Mouse (Mus musculus): ENCODE measurements around the gene Scnn1a. TPM values are rescaled to one million over a fixed set of nuclear protein-coding genes. Genes with fewer than 3 reads are reported as not detected.

Gene Scnn1a
- polyA plus RNA-seq, 1 experiment: 0.74 TPM

DNA sequence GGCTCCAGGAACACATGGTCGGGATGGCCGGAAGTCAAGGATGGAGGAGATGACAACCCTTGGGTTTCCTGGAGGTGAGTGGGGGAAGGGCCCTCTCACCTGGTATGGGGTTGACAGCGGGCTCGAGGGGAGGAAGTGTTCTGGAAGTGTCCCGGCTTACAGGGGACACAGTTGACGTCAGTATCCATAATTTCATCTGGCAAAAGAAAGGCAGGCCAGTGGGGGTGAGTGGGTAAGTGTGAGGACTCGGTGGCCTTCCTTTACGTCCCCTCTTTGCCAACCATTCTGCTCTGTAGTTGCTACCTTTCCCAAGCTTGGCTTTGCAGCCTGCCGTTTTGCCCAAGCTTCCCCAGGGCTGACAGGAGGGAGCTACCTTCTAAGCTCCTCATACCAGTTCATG, 8.3 kb upstream of the Scnn1a start:
- DNase-seq: no peak
- H3K27ac ChIP-seq (ENCODE audit: insufficient read depth, low read length): no peak overlapping the region
- 90% methylated on average over 9 of the region's 9 CpGs for WGBS

DNA sequence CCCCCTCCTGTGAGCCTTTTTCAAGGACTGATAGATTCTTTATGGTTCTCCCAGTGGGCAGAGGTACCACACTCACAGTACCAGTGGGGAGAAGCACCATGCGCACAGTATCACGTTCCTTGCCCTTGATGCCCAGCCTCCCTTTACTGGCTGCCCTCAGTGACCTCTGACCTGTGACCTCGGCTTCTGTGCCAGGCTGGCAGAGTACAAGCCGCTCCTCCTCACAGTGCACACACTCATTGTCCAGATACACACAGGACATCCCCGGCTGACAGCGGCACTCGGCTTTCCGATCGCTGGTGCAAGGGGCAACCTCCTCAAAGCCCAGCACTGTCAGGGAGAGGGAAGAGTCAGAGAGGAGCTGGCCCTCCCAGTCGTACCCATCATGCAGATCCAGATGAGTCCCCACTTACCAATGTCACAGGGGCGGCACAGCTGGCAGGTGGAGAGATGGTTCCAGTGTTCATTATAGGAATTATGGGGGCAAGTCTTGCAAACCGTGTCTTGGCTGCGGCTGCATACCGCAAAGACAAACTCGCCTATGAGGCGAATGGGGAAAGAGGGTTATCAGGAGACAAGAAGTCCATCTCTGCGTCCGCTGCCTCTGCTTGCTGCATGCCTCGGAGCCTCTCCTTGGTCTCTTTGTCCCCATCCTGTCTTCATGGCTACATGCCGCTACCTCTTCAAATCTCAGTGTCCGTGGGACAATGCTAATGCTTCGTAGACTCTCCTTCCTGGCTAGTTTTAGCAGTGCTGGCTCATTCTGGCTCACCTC, 7.7 kb upstream of the Scnn1a start:
- Histone ChIP-seq H3K4me3 (replicated peaks; ENCODE audit: insufficient read depth, low read depth, low read length) (no peak overlapping the region), H3K27ac (ENCODE audit: insufficient read depth, low read length) (no peak overlapping the region), H3K4me1 (ENCODE audit: control insufficient read depth, insufficient read depth, low read length) (peaks cover 8% of the 10 kb centered on the region; the same call in 1 of the 2 replicates), H3K27me3 (ENCODE audit: control insufficient read depth, insufficient read depth, low read length) (no peaks in the 10 kb centered on the region)
- WGBS: 86% methylated on average over 22 of the region's 22 CpGs
- no peak for TF ChIP-seq CTCF (IDR thresholded peaks at IDR 0.05; ENCODE audit: borderline replicate concordance, insufficient read depth, low read depth, low read length)
- TF ChIP-seq POLR2A (IDR thresholded peaks at IDR 0.05; ENCODE audit: borderline replicate concordance, insufficient read depth, low read length): no peak
- DNase-seq: no peak

More for the DNA sequence above, 8.3 kb upstream of the Scnn1a start:
- Histone ChIP-seq H3K4me3 (replicated peaks; ENCODE audit: insufficient read depth, low read depth, low read length) (no peak overlapping the region), H3K4me1 (ENCODE audit: control insufficient read depth, insufficient read depth, low read length) (peaks cover 8% of the 10 kb centered on the region; the same call in 1 of the 2 replicates), H3K27me3 (ENCODE audit: control insufficient read depth, insufficient read depth, low read length) (no peaks in the 10 kb centered on the region)
- TF ChIP-seq CTCF (IDR thresholded peaks at IDR 0.05; ENCODE audit: borderline replicate concordance, insufficient read depth, low read depth, low read length) (no peak), POLR2A (IDR thresholded peaks at IDR 0.05; ENCODE audit: borderline replicate concordance, insufficient read depth, low read length) (no peak)

DNA sequence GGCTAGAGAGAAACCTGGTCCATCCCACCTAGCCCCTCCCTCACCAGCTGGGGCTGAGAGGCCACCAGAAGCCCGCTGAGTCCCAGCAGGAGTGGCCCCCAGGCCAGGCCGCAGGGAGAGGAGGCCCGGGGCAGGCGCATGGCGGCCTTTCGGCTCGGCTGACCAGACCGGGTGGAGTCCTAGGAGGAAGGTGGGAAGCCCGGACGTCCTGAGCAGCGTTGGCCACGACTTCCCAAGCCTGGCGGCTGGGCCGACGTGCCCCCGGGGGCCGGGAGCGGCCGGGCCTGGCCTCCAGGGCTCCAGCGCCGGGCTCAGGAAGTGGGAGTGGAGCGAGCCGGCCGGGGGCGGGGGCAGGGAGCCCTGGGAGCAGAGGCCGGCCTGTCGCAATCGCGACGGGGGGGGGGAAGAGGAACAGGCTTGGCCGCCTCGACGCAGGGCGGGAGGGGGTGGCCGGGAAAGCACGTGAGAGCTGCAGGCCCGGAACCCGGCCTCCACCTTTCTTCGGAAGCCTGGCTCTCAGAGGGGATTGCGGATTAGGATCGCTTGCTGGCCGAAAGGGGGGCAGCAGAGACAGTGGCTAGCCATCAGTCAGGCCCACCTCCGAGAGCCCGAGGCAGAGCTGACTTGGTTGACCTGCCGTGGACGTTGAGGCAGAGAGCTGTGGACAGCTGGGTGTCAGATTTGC, 6.8 kb upstream of the Scnn1a start, which contains the start of gene Ltbr:
Ltbr (minus strand) TSS at position 340 of the 685 bp plus-strand sequence.
- H3K4me1 ChIP-seq (ENCODE audit: control insufficient read depth, insufficient read depth, low read length): peaks cover 8% of the 10 kb centered on the region; the same call in 1 of the 2 replicates
- 5% methylated on average over 44 of the region's 46 CpGs for WGBS
- peak within 1 kb of the TSS; percentile 39 for H3K4me3 ChIP-seq (replicated peaks; ENCODE audit: insufficient read depth, low read depth, low read length)
- peak; percentile 45 to 46 for DNase-seq
- no peak for TF ChIP-seq POLR2A (IDR thresholded peaks at IDR 0.05; ENCODE audit: borderline replicate concordance, insufficient read depth, low read length)
- no peak for TF ChIP-seq CTCF (IDR thresholded peaks at IDR 0.05; ENCODE audit: borderline replicate concordance, insufficient read depth, low read depth, low read length)
- H3K27ac ChIP-seq (ENCODE audit: insufficient read depth, low read length): no peak within 1 kb of the TSS
- H3K27me3 ChIP-seq (ENCODE audit: control insufficient read depth, insufficient read depth, low read length): no peaks in the 10 kb centered on the region

DNA sequence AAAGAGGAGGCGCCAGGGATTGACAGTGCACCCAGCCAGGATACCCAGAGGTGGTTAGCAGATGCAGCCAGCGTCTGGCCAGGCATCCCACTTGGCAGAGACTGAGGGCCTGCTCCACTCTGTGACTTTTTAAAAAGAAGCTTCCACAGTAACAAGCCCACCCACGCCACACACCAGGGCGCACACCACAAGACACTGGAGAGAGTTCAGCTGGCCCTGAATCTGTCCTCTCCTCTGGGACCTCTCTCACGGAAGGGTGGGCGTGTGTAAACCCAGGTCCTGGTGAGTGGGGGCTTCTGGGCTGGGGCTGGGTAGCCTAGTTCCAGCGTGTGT, 6.3 kb upstream of the Scnn1a start:
- Histone ChIP-seq H3K4me1 (ENCODE audit: control insufficient read depth, insufficient read depth, low read length) (peaks cover 6% of the 10 kb centered on the region; the same call in 1 of the 2 replicates), H3K27me3 (ENCODE audit: control insufficient read depth, insufficient read depth, low read length) (no peaks in the 10 kb centered on the region), H3K4me3 (replicated peaks; ENCODE audit: insufficient read depth, low read depth, low read length) (peak overlapping the region; percentile 39), H3K27ac (ENCODE audit: insufficient read depth, low read length) (no peak overlapping the region)
- WGBS: 51% methylated on average over 7 of the region's 7 CpGs
- TF ChIP-seq CTCF (IDR thresholded peaks at IDR 0.05; ENCODE audit: borderline replicate concordance, insufficient read depth, low read depth, low read length): no peak
- TF ChIP-seq POLR2A (IDR thresholded peaks at IDR 0.05; ENCODE audit: borderline replicate concordance, insufficient read depth, low read length): no peak
- DNase-seq: no peak

DNA sequence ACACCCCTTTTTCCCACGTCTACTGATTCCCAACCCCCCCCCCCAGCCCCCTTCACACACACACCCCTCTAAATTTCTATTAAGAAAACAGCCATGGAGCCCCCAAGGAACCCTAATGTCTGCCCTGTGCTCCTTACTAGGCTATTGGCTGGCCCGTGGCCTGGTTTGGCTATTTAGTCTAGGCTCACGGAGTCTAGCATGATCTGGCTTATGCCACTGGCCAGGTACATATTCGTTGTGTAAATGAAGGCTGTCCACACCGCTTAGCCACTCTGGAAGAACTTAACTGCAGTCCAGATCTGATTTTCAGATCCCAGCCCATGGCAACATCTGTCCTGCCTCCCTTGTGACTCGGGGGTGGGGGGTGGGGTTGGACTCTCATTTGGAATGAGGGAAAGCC, 5.7 kb upstream of the Scnn1a start:
- WGBS: 74% methylated on average over 6 of the region's 6 CpGs
- Histone ChIP-seq H3K4me1 (ENCODE audit: control insufficient read depth, insufficient read depth, low read length) (peaks cover 4% of the 10 kb centered on the region; the same call in 1 of the 2 replicates), H3K27ac (ENCODE audit: insufficient read depth, low read length) (no peak overlapping the region), H3K4me3 (replicated peaks; ENCODE audit: insufficient read depth, low read depth, low read length) (no peak overlapping the region), H3K27me3 (ENCODE audit: control insufficient read depth, insufficient read depth, low read length) (no peaks in the 10 kb centered on the region)
- no peak for DNase-seq
- TF ChIP-seq POLR2A (IDR thresholded peaks at IDR 0.05; ENCODE audit: borderline replicate concordance, insufficient read depth, low read length): no peak
- no peak for TF ChIP-seq CTCF (IDR thresholded peaks at IDR 0.05; ENCODE audit: borderline replicate concordance, insufficient read depth, low read depth, low read length)

DNA sequence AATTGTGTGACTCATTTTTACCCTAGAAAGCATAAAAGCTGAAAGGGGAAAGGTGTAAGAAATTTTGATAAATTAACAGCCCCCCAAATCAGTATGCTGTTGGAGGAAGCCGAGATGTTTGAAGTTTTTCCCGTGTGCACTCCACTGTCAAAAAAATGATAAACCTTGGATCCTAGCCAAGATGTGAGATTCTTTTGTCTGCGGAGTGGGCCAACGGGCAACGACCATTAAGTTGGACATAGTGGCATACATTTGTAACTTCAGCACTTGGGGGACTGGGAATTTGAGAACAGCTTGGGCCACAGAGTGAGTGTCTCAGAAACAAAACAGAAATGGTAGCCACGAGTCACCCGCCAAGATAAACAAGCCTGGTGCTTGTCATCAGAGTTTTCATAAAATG, 3.4 kb upstream of the Scnn1a start:
- DNase-seq: no peak
- Histone ChIP-seq H3K27ac (ENCODE audit: insufficient read depth, low read length) (no peak overlapping the region), H3K4me3 (replicated peaks; ENCODE audit: insufficient read depth, low read depth, low read length) (no peak overlapping the region), H3K27me3 (ENCODE audit: control insufficient read depth, insufficient read depth, low read length) (no peaks in the 10 kb centered on the region; the same call in 1 of the 2 replicates), H3K4me1 (ENCODE audit: control insufficient read depth, insufficient read depth, low read length) (peaks cover 10% of the 10 kb centered on the region; the same call in 1 of the 2 replicates)
- TF ChIP-seq CTCF (IDR thresholded peaks at IDR 0.05; ENCODE audit: borderline replicate concordance, insufficient read depth, low read depth, low read length): no peak
- 46% methylated on average over 7 of the region's 7 CpGs for WGBS

DNA sequence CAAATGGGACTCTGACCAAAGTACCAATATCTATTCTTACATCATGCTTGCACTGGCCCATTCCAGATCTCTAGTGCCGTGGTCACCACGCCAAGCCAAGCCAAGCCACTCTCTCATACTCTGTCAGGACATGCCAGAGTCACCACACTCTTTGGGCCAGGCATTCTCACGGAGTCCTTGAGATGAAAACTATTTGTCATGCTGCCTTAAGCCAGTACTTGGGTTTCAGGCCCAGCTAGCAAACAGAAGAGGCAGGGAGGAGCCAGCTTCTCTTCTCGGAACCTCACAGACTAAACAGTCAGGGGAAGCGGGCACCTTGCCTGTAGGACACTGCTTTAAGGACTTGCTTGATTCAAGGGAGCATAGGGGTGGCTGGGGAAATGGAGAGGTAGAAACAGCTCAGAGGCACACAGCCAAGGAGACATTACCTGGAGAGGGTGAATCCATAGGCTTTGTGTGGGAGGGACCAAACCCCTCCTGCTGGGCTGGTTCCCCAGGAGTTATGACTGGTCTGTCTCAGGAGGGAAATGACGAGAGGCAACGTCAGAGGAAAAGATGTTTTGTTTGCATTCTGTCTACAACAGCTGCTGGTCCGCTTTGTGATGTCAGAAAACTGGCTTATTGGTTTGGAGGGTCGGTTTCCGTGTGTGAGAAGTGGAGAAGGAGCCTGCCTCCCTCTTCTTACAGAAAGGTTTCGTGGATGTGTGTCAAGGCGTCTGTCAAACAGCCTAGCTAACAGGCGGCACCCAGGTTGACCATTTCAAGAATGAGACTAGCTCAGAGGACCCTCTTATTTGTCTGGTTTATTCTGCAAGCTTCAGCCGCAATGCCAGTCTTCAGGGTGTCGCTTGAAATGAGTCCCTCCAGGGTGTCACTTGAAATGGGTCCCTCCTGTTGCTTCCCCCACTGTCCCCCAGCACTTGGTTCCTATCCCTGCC, 1.2 kb upstream of the Scnn1a start:
- Histone ChIP-seq H3K27ac (ENCODE audit: insufficient read depth, low read length) (no peak overlapping the region), H3K4me1 (ENCODE audit: control insufficient read depth, insufficient read depth, low read length) (peaks cover 6% of the 10 kb centered on the region; the same call in 1 of the 2 replicates), H3K27me3 (ENCODE audit: control insufficient read depth, insufficient read depth, low read length) (no peaks in the 10 kb centered on the region; the same call in 1 of the 2 replicates), H3K4me3 (replicated peaks; ENCODE audit: insufficient read depth, low read depth, low read length) (no peak overlapping the region)
- TF ChIP-seq POLR2A (IDR thresholded peaks at IDR 0.05; ENCODE audit: borderline replicate concordance, insufficient read depth, low read length): no peak
- no peak for TF ChIP-seq CTCF (IDR thresholded peaks at IDR 0.05; ENCODE audit: borderline replicate concordance, insufficient read depth, low read depth, low read length)
- WGBS: 77% methylated on average over 15 of the region's 15 CpGs
- no peak for DNase-seq

Data from cerebellum, adult 2 months (tissue).